Mouse (Mus musculus): Measurements from ENCODE around the gene Sec1. TPM values are rescaled to one million over a fixed set of nuclear protein-coding genes. Genes with fewer than 3 reads are reported as not detected.

Gene Sec1
- polyA plus RNA-seq (2012; rRNA removed), result 0.09 and 0.14 TPM in 2 replicates

- no peak for DNase-seq (ENCODE audit: low spot score)
Observed at GRCm38 (mm10) chr7:45693921-45694591, at the start of gene Sec1. TSS of gene Sec1 (minus strand) at chr7:45694402.

- DNase-seq (ENCODE audit: low spot score), result no peak
Observed at GRCm38 (mm10) chr7:45742338-45742737, 48.1 kb upstream of the Sec1 start.

- no peak for DNase-seq (ENCODE audit: low spot score)
Observed at GRCm38 (mm10) chr7:45741777-45742176, 47.6 kb upstream of the Sec1 start.

GRCm38 (mm10) chr7:45741308-45741707 lies 47.1 kb upstream of the Sec1 start:
- no peak for DNase-seq (ENCODE audit: low spot score)

GRCm38 (mm10) chr7:45739820-45740219 lies 45.6 kb upstream of the Sec1 start:
- no peak for DNase-seq (ENCODE audit: low spot score)

GRCm38 (mm10) chr7:45739162-45739763 lies 45.1 kb upstream of the Sec1 start:
- no peak for DNase-seq (ENCODE audit: low spot score)

GRCm38 (mm10) chr7:45733477-45733876 lies 39.3 kb upstream of the Sec1 start:
- DNase-seq (ENCODE audit: low spot score), result no peak

- no peak for DNase-seq (ENCODE audit: low spot score)
Observed at GRCm38 (mm10) chr7:45730727-45731431, 36.7 kb upstream of the Sec1 start.

- no peak for DNase-seq (ENCODE audit: low spot score)
Observed at GRCm38 (mm10) chr7:45727625-45728024, 33.4 kb upstream of the Sec1 start.

GRCm38 (mm10) chr7:45726419-45726818 lies 32.2 kb upstream of the Sec1 start:
- DNase-seq (ENCODE audit: low spot score), result no peak

GRCm38 (mm10) chr7:45725713-45726112 lies 31.5 kb upstream of the Sec1 start, which contains the start of gene Spaca4:
TSS of gene Spaca4 (minus strand) at chr7:45725813.
- no peak for DNase-seq (ENCODE audit: low spot score)

- DNase-seq (ENCODE audit: low spot score), result no peak
Observed at GRCm38 (mm10) chr7:45725151-45725550, 30.9 kb upstream of the Sec1 start.

- no peak for DNase-seq (ENCODE audit: low spot score)
Observed at GRCm38 (mm10) chr7:45723781-45724180, 29.6 kb upstream of the Sec1 start.

- no peak for DNase-seq (ENCODE audit: low spot score)
Observed at GRCm38 (mm10) chr7:45723301-45723700, 29.1 kb upstream of the Sec1 start.

- DNase-seq (ENCODE audit: low spot score), result no peak
Observed at GRCm38 (mm10) chr7:45722348-45722713, 28.1 kb upstream of the Sec1 start.

GRCm38 (mm10) chr7:45721642-45722347 lies 27.6 kb upstream of the Sec1 start:
- DNase-seq (ENCODE audit: low spot score), result no peak

GRCm38 (mm10) chr7:45721234-45721571 lies 27.0 kb upstream of the Sec1 start:
- no peak for DNase-seq (ENCODE audit: low spot score)

- no peak for DNase-seq (ENCODE audit: low spot score)
Observed at GRCm38 (mm10) chr7:45720413-45721233, 26.4 kb upstream of the Sec1 start, which contains the start of gene Fam83e. TSS of gene Fam83e (plus strand) at chr7:45721212.

GRCm38 (mm10) chr7:45719738-45720412 lies 25.7 kb upstream of the Sec1 start:
- DNase-seq (ENCODE audit: low spot score), result no peak

- no peak for DNase-seq (ENCODE audit: low spot score)
Observed at GRCm38 (mm10) chr7:45719180-45719579, 25.0 kb upstream of the Sec1 start.

GRCm38 (mm10) chr7:45718331-45718730 lies 24.1 kb upstream of the Sec1 start:
- no peak for DNase-seq (ENCODE audit: low spot score)
